Mouse (Mus musculus): ENCODE data around the gene Slc35b4.

DNA sequence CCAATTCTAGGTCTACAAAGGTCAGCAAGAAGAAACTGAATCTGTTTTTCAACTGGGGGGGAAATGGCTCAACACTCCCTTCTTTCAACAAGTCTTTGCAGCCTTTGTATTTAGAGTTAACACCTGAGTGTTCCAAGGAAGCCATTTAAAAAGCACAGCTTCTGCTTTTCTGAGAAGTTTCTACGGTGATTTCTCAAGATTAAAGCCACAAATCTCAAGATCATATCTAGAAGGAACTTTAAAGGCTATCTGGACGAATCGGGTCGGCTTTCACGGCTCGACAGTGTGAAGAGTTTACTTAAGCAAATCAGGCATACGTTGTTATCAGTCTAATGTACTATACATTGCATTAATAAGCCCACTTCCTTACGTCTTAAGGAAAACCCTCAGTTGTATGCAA, 2.2 kb downstream of the Slc35b4 start:
- TF ChIP-seq POLR2A (IDR thresholded peaks at IDR 0.05; ENCODE audit: extremely low read depth, insufficient read depth, low read length) = no peak
- no peak for TF ChIP-seq CTCF (IDR thresholded peaks at IDR 0.05; ENCODE audit: extremely low read depth, insufficient read depth, low read length)
